ENCODE assay signal across 31 mouse cellular contexts in the genomic region with DNA sequence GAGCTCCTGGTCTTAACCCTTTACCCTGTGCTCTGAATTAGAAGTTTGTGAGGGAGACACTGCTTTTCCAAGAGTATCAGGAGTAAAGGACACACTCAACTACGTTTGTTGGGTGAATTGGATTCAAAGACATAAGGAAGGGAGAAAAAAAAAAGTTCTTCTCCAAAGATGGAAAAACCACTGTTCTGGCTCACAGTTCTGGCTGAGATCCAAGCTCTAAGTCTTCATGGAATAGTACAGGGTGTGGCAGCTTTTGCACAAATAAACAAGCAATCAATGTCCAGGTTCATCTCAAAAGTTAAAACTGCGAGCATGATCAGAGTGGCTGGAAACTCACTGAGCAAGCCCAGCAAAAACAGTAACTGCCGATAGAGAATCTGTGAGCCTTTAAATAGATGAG. TPM values are rescaled to one million over a fixed set of nuclear protein-coding genes. Genes with fewer than 3 reads are reported as not detected.
DNase-seq lines count a peak whose midpoint lies in the region; TF ChIP-seq lines count a peak whose summit lies in the region.
"Had no signal": no experiment of that assay in that cellular context is flagged by ENCODE, and none has a peak within 500 bp of the region (broad histone marks: within the 10 kb centered on the region; RNA-seq: fewer than 3 reads in every experiment).

No protein-coding gene starts in this region.

- H3K27ac ChIP-seq in kidney, adult 2 months (ENCODE audit: insufficient read depth, low read depth, low read length) = peak overlapping the region; percentile 95
- H3K27ac ChIP-seq: embryonic facial prominence, embryonic 13.5 days; embryonic facial prominence, embryonic 15.5 days; forebrain, embryonic 10.5 days; forebrain, embryonic 12.5 days had no signal

- TF ChIP-seq POLR2A in kidney, adult 2 months (IDR thresholded peaks at IDR 0.05; ENCODE audit: low read depth, low read length) = no peak

- H3K27me3 ChIP-seq in kidney, adult 2 months (replicated peaks; ENCODE audit: control insufficient read depth, insufficient read depth, low read length) = no peaks in the 10 kb centered on the region
- H3K27me3 ChIP-seq: embryonic facial prominence, embryonic 13.5 days; embryonic facial prominence, embryonic 15.5 days; forebrain, embryonic 12.5 days; Patski had no signal

- H3K4me1 ChIP-seq in kidney, adult 2 months (ENCODE audit: control insufficient read depth, insufficient read depth, low read length) = peaks cover 5% of the 10 kb centered on the region
- H3K4me1 ChIP-seq: embryonic facial prominence, embryonic 13.5 days; embryonic facial prominence, embryonic 15.5 days; forebrain, embryonic 10.5 days; forebrain, embryonic 12.5 days had no signal

- peak; percentile 40 for DNase-seq in kidney, adult 2 months
- DNase-seq in kidney, adult 11 months = no peak
- DNase-seq in 3134 (ENCODE audit: extremely low read depth, insufficient read length, low spot score) (peak; percentile 9), 3T3-L1 (ENCODE audit: low read depth, low spot score) (peak; percentile 54)
- no peak for DNase-seq in adrenal gland, postnatal 25 days
- DNase-seq in lung, postnatal 4 days = no peak
- DNase-seq: adrenal gland, adult 8-10 months; adrenal gland, postnatal 14 days; cerebellum, adult 11 months; cerebellum, adult 18-20 months; cerebellum, adult 8-10 months; cerebellum, adult 9-11 months; cerebellum, postnatal 14 days; cerebellum, postnatal 36 days; embryo, embryonic 11 days had no signal

- H3K36me3 ChIP-seq in kidney, adult 2 months (ENCODE audit: control insufficient read depth, insufficient read depth, low read length) = no peaks in the 10 kb centered on the region
- H3K36me3 ChIP-seq: embryonic facial prominence, embryonic 13.5 days; embryonic facial prominence, embryonic 15.5 days; forebrain, embryonic 10.5 days; forebrain, embryonic 12.5 days had no signal

- H3K4me3 ChIP-seq in kidney, adult 2 months (ENCODE audit: insufficient read depth, low read depth, low read length) = no peak overlapping the region
- H3K4me3 ChIP-seq: embryonic facial prominence, embryonic 13.5 days; embryonic facial prominence, embryonic 15.5 days; erythroblast, embryonic 14.5 days; forebrain, embryonic 10.5 days; forebrain, embryonic 12.5 days had no signal

- TF ChIP-seq CTCF in kidney, adult 2 months (conservative IDR thresholded peaks at IDR 0.05; ENCODE audit: insufficient read depth, insufficient read length, low read depth, low read length) = no peak

- WGBS in kidney, adult 2 months = 46% methylated on average over 3 of the region's 3 CpGs

RNA-seq across cellular contexts. Expression of a gene that starts 25.0 kb away (rescaled TPM):
- polyA plus RNA-seq in kidney, adult 2 months (2012; rRNA removed) = 64.3 and 85.6 TPM in 2 replicates
- not detected in 2 replicates for total RNA-seq in adrenal gland, postnatal 25 days (2021)
- total RNA-seq: adrenal gland, postnatal 14 days; MEL had no signal
- polyA plus RNA-seq: activated CD4-positive, CD25-positive, alpha-beta regulatory T cell, adult 4 months; C2C12; erythroblast, embryonic 14.5 days had no signal

RNA-seq across cellular contexts. Expression of a gene that starts 28.6 kb away (rescaled TPM):
- polyA plus RNA-seq in kidney, adult 2 months (2012; rRNA removed) = 7.6 and 9.0 TPM in 2 replicates
- total RNA-seq in adrenal gland, postnatal 25 days (2021) = not detected in 2 replicates
- total RNA-seq: adrenal gland, adult 18-20 months; adrenal gland, adult 8-10 months; adrenal gland, postnatal 14 days; adrenal gland, postnatal 4 days; common myeloid progenitor, adult 5-6 weeks; MEL had no signal
- polyA plus RNA-seq: activated CD4-positive, CD25-positive, alpha-beta regulatory T cell, adult 4 months; C2C12; embryonic facial prominence, embryonic 11.5 days; embryonic facial prominence, embryonic 13.5 days; embryonic facial prominence, embryonic 15.5 days; erythroblast, embryonic 14.5 days; forebrain, embryonic 10.5 days; forebrain, embryonic 12.5 days; forebrain, embryonic 14.5 days; forebrain, embryonic 16.5 days; Patski had no signal

RNA-seq across cellular contexts. Expression of a gene that starts 38.3 kb away (rescaled TPM):
- polyA plus RNA-seq in kidney, adult 2 months (2012; rRNA removed) = 247 and 334 TPM in 2 replicates
- total RNA-seq in adrenal gland, postnatal 25 days (2021) = 698 and 945 TPM in 2 replicates
- polyA plus RNA-seq: erythroblast, embryonic 14.5 days had no signal

RNA-seq across cellular contexts. Expression of a gene that starts 38.5 kb away (rescaled TPM):
- polyA plus RNA-seq in kidney, adult 2 months (2012; rRNA removed) = 8.0 and 9.3 TPM in 2 replicates
- total RNA-seq in adrenal gland, postnatal 25 days (2021) = 33.8 and 36.8 TPM in 2 replicates

RNA-seq across cellular contexts. Expression of a gene that starts 44.8 kb away (rescaled TPM):
- polyA plus RNA-seq in kidney, adult 2 months (2012; rRNA removed) = 5.9 and 6.4 TPM in 2 replicates
- not detected in 2 replicates for total RNA-seq in adrenal gland, postnatal 25 days (2021)
- total RNA-seq: adrenal gland, adult 18-20 months; adrenal gland, adult 8-10 months; adrenal gland, postnatal 14 days; adrenal gland, postnatal 4 days; common myeloid progenitor, adult 5-6 weeks; MEL had no signal
- polyA plus RNA-seq: activated CD4-positive, CD25-positive, alpha-beta regulatory T cell, adult 4 months; brain, embryonic 14.5 days; C2C12; embryonic facial prominence, embryonic 11.5 days; embryonic facial prominence, embryonic 13.5 days; erythroblast, embryonic 14.5 days; forebrain, embryonic 10.5 days; forebrain, embryonic 16.5 days; Patski had no signal

Comparison
In these comparisons a context has a peak if more than half of its experiments do, and no peak if none do; other contexts are left out.
1. DNase-seq: peak in kidney, adult 2 months (single experiment), 3134 (single experiment) and 3T3-L1 (single experiment); none in kidney, adult 11 months (single experiment), adrenal gland, postnatal 25 days (single experiment) and lung, postnatal 4 days (0 of 2).